Mouse (Mus musculus): ENCODE measurements around the gene Nyap1.

Gene Nyap1

DNA sequence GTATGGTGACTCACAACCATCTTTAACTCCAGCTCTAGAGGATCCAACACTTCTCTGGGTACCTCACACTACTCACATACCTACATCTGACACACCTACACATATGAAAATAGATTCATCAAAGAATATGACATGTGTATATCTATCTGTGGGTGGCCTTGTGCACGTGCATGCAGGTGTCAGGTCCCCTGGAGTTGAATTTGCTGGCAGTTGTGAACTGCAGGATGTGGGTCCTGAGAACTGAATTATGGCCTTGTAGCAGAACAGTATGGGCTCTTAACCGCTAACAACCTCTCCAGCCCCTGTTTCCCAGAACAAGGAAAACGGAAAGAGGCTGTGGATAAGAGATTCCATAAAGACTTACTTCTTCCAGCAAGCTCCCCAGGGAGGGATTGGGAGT is 42.3 kb downstream of the Nyap1 start:
- DNase-seq (ENCODE audit: low spot score) = no peak

DNA sequence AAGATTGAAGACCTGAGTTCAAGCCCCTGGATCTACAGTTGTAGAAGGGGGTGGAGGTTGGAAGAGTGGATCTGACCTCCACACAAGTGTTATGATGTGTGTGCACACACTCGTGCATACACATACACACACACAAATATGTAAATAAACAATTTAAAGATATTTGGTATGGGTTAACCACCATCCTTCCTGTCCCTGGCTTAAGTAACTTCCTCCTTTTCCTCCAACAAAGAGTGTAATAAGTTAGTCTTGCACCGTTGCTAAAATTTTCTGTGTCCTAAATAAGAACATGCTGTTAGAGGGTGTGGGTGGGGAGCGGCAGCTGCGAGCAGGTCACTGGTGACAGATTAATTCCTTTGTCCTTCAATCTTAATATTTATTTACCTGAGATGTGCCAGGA is 45.5 kb downstream of the Nyap1 start:
- DNase-seq (ENCODE audit: low spot score) = no peak

DNA sequence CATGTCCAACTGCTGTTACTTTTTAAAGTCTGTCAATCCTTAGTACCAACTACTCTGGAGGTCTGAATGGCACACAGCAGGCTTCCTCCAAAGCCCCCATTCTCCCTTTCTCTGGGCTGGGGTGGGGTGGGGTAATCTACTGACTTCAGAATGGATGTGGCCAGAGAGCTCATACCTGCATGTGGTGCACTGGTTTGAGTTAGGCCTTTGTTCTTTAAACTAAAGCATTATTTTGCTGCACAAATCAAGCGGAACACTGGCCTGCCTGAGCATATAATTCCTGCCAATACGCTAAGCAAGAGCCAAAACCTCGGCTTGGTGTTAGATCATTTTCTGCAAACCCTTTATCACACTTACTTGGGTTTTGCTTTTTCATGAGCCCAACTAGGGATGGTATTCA is 46.6 kb downstream of the Nyap1 start:
- no peak for DNase-seq (ENCODE audit: low spot score)

DNA sequence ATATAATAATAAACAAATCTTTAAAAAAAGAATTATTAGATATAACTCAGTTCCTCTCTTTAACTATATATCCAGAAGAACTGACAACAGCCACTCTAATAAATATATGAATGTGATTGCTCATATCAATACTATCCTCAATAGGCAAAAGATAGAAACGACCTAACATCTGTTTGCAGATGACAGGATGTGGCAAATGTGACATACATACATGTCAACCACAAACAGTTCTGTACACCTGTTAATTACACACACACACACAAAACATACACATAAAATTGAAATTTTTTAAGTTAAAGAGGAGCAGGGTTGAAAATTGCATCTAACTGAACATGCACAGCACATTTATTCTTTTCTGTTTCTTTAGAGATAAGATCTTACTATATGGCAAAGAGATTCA is 49.5 kb downstream of the Nyap1 start:
- DNase-seq (ENCODE audit: low spot score) = no peak

DNA sequence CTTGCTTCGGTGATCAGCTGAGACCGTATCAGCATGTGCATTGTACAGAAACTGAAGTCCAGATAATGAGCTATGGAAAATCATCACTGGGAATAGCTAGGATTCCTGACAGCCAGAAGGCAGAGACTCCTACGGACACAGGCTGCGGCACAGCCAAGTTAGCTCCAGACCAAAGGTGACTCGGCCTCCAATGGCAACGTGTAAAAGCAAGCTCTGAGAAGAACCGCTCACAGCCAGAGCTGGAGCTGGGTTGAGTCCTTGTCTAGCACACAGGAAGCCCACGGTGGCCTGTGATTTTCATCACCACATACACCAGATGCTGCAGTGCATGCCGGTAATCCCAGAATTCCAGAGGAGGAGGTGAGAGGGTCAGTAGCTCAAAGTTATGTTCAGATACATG is 50.9 kb downstream of the Nyap1 start:
- peak; percentile 43 for DNase-seq (ENCODE audit: low spot score)

DNA sequence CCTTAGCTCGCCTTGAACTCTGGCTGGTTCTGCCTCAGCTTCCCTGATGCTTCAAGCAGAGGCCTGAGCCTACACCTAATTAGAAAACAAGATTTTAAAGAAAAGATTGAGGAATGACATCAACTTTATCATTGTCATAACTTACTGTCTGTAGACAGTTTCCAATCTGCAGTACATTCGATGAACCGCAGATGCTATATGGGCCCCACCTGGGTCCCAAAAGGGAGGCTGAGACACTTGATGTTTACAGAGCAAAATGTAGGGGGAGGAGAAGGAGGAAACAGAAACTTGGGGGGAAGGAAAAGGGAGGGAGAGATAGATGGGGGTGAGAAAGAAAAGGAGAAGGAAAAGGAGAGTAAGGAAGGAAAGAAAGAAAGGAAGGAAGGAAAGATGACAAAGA is 51.4 kb downstream of the Nyap1 start:
- DNase-seq (ENCODE audit: low spot score) = no peak

DNA sequence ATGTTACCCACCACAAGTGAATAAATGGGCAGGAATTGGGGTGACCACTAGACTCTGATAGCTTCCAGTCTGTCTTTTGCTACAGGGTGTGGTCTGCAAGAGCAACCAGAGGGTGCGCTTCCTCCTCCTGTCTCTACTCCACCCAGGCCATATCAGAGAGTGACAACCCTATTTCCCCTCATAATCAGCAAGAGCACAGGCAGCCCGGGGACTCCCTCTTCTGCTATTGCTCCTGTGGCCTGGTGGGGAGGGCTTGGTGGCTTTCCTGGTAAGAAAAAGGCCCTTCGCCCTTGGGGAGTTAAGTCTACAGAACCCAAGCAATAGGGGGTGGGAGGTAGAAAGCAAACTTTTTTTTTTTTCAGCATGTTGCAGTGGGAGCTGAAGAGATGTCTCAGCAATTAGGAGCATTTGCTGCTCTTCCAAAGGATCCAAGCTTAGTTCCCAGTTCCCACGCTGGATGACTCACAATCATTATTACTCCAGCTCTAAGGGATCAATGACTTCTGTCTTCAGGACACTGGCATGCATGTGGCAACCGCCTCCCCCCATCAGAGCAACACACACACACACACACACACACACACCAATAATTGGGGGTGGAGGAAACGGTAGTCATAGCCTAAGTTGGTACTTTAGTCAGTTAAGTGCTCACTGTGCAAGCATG is 55.1 kb downstream of the Nyap1 start:
- peak; percentile 49 for DNase-seq (ENCODE audit: low spot score)

DNA sequence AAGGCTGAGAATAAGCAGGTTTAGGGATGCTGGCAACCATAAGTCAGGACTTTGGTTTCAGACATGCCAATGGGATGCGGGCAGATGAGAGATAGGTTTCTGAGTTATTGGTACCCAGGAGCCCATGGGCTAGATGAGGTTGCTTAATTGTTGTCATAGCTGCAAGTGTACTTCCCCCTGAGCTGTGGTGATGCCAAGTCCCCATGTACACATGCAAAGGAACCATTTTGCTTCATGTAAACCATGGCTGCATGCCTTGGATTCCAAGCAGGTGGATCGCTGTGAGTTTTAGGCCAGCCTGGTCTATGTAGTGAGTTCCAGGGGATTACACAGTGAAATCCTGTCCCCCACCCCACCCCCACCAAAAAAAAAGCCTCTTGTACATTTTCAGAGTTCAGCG is 55.8 kb downstream of the Nyap1 start:
- no peak for DNase-seq (ENCODE audit: low spot score)

DNA sequence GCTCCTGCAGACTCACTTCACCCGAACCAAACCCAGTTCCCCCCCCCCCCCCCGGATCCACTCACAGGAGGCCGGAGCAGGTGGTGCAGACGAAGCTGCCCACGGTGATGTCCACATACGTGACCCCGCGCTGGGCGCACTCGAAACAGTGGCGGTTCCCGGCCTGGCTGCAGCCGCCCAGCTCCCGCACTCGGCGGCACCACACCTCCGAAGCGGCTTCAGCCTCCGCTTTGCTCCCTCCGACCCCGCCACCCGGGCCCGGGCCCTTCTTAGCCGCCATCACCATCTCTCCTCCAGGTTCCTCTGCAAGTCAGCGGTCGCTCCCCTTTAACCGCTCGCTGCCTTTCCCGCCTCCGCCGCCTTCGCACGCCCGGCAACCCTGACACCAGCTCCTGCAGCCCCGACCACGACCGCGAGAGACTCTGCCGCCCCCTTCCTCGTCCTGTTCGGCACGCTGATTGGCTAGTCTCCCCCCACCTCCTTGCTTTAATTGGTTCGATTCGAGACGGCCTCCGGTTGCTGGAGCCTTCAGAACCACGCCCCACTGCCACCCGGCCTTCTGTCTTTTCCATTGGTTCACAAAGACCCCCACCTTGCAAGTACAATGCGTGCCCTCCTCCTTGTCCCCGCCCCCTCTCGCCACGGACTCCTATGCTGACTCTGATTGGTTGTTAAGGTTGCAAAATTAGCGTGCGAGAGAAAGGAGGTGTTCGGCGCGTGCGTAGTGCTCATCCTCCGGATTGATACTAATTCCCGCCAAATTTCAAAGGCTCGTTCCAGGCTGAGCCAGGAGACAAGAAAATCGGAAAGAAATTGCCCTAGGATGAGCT is 56.9 kb downstream of the Nyap1 start, which contains the start of gene Agfg2:
TSS of gene Agfg2 (minus strand) at position 433 of the 830 bp plus-strand sequence.
- DNase-seq (ENCODE audit: low spot score) = peak; percentile 99

DNA sequence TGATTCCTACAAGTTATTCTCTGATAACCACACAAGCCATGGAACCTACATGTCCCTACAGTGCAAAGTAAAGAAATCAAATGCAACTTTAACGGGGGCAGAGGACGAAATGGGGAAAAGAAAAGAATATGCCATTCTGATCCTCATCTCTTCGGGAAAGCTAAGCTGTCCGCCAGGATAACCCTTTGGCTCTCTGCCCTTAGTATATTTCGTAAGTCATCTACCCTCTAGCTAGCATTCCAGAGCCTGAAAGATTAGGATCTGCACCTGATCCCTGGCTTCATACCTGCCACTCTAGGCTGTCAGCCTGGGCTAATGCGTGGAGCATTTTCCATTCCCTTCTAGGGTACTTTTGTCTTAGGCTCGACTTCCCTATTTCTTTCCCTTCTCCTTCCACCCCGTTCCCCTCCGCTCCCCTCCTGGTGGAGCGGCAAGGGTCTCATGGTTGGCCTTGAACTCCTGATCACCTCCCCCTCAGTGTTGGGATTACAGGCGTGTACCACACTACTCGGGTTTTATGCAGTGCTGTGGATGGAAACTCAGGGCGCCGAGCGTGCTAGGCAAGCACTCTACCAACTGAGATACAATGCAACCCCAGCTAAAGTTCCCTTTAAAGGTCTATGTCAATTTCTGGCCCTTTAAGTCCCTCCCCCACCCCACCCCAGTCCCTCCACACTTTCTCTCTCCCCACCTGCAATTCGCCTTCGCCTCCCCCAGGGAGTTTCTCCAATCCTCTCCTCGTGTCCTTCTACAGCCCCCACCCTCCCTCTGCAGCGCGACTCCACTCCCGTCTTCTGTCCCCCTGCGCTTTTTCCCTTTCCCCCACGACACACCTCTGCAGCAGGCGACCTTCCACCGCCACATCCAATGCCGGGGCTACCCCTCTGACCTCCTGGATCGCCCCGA is 57.8 kb downstream of the Nyap1 start:
- DNase-seq (ENCODE audit: low spot score) = peak; percentile 40

DNA sequence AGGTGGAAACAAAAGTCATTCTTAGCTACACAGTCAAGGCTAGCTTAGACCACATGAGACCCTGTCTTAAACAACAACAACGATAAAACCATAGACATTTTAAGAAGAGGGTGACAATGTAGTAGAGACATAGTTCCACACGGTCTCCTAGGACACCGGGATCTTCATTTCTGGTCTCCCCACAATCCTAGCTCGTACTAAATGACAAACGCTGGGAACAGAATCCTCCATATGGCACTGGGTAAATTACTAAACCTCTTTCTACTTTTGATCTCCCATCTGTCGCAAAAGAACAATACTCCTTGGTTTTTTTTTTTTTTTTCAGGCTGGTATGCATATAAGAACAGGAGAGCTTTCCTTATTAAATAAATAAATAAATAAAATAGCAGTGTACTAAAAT is 58.9 kb downstream of the Nyap1 start:
- DNase-seq (ENCODE audit: low spot score) = no peak

Data from yolk sac, embryonic 10.5 days (tissue).